Mouse (Mus musculus) bone marrow macrophage, adult 2 months (primary cell): ENCODE measurements at regions not wholly inside any gene's neighbourhood (a gene's known extent, or its start where the extent isn't known, plus 50 kb on each side); places are given as distances from the start of the nearest gene placed in this dataset.

Experiments used
- H3K27ac ChIP-seq: 2 replicates; pipeline ENCODE4 v1.5.1; 2012; ENCODE audit warnings: low read depth, low read length; ENCODE audit not compliant: insufficient read depth
- H3K4me1 ChIP-seq: 2 replicates; pipeline ENCODE4 v1.6.1; 2012; ENCODE audit warnings: low read length; ENCODE audit not compliant: control insufficient read depth, insufficient read depth
- H3K4me3 ChIP-seq: 2 replicates; pipeline ENCODE4 v1.5.1; 2012; ENCODE audit warnings: mild to moderate bottlenecking, low read length, moderate library complexity; ENCODE audit not compliant: insufficient read depth
- CTCF ChIP-seq: IDR thresholded peaks from 2 replicates; pipeline ENCODE4 v1.5.1; 2012; ENCODE audit warnings: low read depth, mild to moderate bottlenecking, low read length, moderate library complexity
- POLR2A ChIP-seq: IDR thresholded peaks from 2 replicates; pipeline ENCODE4 v1.6.1; 2012; ENCODE audit warnings: mild to moderate bottlenecking, low read depth, low read length, borderline replicate concordance

GRCm38 (mm10) chr5:149931574-149932161, 86.8 kb upstream of the Rxfp2 start:
- no peak for TF ChIP-seq CTCF
- TF ChIP-seq POLR2A, result no peak
- Histone ChIP-seq H3K4me3 (no peak overlapping the region), H3K27ac (no peak overlapping the region), H3K4me1 (no peaks in the 10 kb centered on the region)

DNA sequence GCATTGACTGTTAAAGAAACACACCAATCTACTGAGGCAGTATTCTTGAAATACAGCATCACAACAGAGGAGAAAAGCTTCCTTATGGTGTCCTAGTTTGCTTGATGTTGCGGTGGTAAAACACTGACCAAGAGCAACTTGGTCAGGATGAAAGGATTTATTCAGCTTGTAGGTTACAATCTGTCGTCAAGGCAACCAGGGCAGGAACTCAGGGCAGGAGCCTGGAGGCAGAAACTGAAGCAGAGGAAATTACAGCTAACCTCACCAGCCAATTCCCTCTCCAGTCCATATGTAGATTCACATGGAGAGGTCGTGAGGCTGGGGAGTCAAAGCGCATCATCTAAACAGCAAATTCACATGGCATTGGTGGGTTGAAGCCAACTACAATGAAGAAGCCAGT, 86.3 kb upstream of the Rxfp2 start:
- TF ChIP-seq POLR2A (no peak), CTCF (no peak)
- no peaks in the 10 kb centered on the region for H3K4me1 ChIP-seq
- no peak overlapping the region for H3K27ac ChIP-seq

DNA sequence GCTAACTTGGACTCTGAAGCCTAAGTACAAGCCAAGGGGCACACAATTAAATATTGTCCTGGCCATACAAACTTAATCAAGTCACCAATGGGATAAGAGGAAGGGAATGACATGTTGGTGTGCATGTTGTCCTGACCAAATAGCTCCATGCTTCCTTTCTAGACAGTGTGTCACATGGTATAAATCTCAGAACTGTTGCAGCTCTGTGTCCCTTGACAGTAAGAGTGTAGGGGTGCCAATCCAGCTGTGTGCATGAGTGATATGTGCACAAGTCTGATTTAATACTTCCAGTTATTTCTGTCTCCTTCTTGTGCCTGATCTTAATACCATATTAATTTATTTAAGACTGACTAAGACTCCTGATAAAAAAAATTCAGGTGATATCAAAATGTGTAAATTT, 72.8 kb upstream of the Rxfp2 start:
- H3K27ac ChIP-seq, result no peak overlapping the region
- no peak overlapping the region for H3K4me3 ChIP-seq
- H3K4me1 ChIP-seq, result no peaks in the 10 kb centered on the region
- TF ChIP-seq POLR2A, result no peak

More for the DNA sequence above, 86.3 kb upstream of the Rxfp2 start:
- H3K4me3 ChIP-seq, result no peak overlapping the region

DNA sequence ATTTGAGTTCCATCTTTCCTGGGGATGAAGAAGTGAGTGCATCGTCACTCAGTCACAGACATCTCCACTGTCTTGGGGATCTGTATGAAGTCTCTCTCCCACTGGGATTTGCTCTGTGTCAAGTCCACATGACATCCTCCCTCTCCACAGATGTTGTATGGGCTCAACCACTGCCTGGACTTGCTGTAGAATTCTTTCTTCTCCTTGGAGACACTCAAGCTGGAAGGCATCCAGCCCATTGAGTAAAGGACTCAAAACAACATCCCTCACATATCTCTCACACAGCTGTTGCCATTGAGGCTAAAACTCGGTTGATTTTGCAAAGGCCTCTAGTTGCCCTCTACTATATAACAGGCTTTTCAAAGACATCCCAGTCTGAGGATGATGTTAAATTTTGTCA, 71.0 kb upstream of the Rxfp2 start:
- TF ChIP-seq POLR2A, result no peak
- TF ChIP-seq CTCF, result no peak

DNA sequence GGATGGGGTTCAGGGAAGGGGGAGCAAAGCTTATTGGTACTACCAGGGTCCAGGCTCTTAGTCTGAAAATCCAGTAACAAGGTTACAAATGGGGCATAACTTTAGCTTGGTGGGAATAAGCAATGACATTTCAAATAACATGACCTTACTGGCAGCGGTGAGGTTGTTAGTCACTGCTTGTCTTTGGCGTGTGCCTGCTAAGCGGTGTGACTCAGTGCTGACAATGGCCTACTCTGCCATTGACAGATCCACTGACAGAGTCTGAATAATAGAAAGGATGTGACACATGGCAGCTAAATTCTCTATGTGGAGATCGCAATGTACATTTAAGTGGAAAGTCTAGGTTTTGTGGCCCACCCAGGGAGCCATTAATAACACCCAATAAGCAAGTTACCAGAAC, 61.5 kb upstream of the Rxfp2 start:
- no peaks in the 10 kb centered on the region for H3K4me1 ChIP-seq
- TF ChIP-seq CTCF (no peak), POLR2A (no peak)
- no peak overlapping the region for H3K4me3 ChIP-seq
- H3K27ac ChIP-seq, result no peak overlapping the region

More for the DNA sequence above, 71.0 kb upstream of the Rxfp2 start:
- no peak overlapping the region for H3K27ac ChIP-seq
- H3K4me1 ChIP-seq, result no peaks in the 10 kb centered on the region
- H3K4me3 ChIP-seq, result no peak overlapping the region

GRCm38 (mm10) chr5:149961178-149961577, 57.3 kb upstream of the Rxfp2 start:
- Histone ChIP-seq H3K4me1 (no peaks in the 10 kb centered on the region), H3K4me3 (no peak overlapping the region), H3K27ac (no peak overlapping the region)
- TF ChIP-seq POLR2A (no peak), CTCF (no peak)

GRCm38 (mm10) chr5:149964748-149965147, 53.7 kb upstream of the Rxfp2 start:
- Histone ChIP-seq H3K4me3 (no peak overlapping the region), H3K27ac (no peak overlapping the region), H3K4me1 (no peaks in the 10 kb centered on the region)
- TF ChIP-seq POLR2A, result no peak
- no peak for TF ChIP-seq CTCF
